ENCODE assay signal across 29 mouse cellular contexts in the genomic region with DNA sequence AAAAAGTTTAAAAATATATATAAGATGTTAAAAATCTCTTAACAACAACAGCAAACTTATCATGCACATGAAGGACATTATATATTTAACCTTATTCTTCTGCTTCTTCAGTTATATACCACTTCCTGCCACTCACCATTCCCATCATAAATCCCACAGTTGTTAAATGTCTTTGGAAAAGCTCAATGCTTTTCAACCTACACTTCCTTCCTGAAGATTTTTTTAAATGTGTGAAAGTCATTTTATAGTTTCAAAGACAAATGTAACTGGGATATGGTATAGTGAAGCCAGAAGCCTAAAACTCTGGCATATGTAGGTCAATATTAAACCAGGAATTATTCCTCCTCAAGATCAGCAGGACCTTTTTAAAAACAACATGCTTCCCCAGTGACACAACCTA.
"Had no signal": no experiment of that assay in that cellular context is flagged by ENCODE, and none has a peak within 500 bp of the region (broad histone marks: within the 10 kb centered on the region; RNA-seq: fewer than 3 reads in every experiment).

No protein-coding gene starts in this region.

- H3K4me3 ChIP-seq: embryonic facial prominence, embryonic 10.5 days; embryonic facial prominence, embryonic 12.5 days; embryonic facial prominence, embryonic 13.5 days; embryonic facial prominence, embryonic 15.5 days; erythroblast, embryonic 14.5 days; forebrain, embryonic 10.5 days; forebrain, embryonic 12.5 days; forebrain, embryonic 13.5 days; forebrain, embryonic 15.5 days; gastrocnemius, adult 2 months; heart, adult 2 months had no signal

- H3K27ac ChIP-seq: embryonic facial prominence, embryonic 10.5 days; embryonic facial prominence, embryonic 12.5 days; embryonic facial prominence, embryonic 13.5 days; embryonic facial prominence, embryonic 15.5 days; forebrain, embryonic 10.5 days; forebrain, embryonic 12.5 days; forebrain, embryonic 13.5 days; forebrain, embryonic 15.5 days; gastrocnemius, adult 2 months; heart, adult 2 months had no signal

- ATAC-seq: forebrain, embryonic 13.5 days; forebrain, embryonic 14.5 days; forebrain, embryonic 15.5 days; forebrain, embryonic 16.5 days had no signal

- DNase-seq: cerebellum, adult 2 months; cerebellum, adult 8-10 months; cerebellum, adult 9-10 months; cerebellum, adult 9-11 months; cerebellum, postnatal 10 days; cerebellum, postnatal 14 days; cerebellum, postnatal 25 days; cerebellum, postnatal 36 days; embryo, embryonic 11 days; forebrain, postnatal 0 days; gastrocnemius, adult 2 months; gastrocnemius, postnatal 10 days; gastrocnemius, postnatal 14 days; gastrocnemius, postnatal 25 days; gastrocnemius, postnatal 36 days; heart, adult 11 months; heart, adult 18-20 months; heart, adult 2 months had no signal
